Mouse (Mus musculus): ENCODE measurements around the gene Rbm4b.
"Not testable (repeated sequence)": the region's sequence is repeated elsewhere in the genome, so short reads cannot be mapped to it uniquely, and the experiment has no call there.

Gene Rbm4b

DNA sequence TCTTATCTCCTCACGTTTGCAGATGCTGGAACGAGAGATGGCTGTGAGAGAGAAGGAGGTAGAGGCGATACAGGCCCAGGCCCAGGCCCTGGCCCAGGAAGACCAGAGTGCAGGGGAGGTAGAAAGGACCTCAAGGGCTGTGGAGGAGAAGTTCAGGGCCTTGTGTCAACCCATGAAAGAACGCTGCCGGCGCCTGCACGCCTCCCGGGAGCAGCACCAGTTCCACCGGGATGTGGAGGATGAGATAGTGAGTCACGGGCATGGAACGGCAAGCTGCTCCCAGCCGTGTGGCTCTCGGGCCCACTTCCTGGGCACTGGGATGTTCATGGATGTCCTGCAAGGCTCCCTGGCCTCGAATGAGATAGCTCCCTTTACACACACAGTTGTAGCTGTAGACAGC, 12.3 kb upstream of the Rbm4b start:
- DNase-seq (ENCODE audit: extremely low spot score, low read depth, low spot score), result no peak

GRCm38 (mm10) chr19:4745057-4745456, 11.2 kb upstream of the Rbm4b start:
- no peak for DNase-seq (ENCODE audit: extremely low spot score, low read depth, low spot score)

- DNase-seq (ENCODE audit: extremely low spot score, low read depth, low spot score), result no peak
These were observed 10.6 kb upstream of the Rbm4b start for GRCm38 (mm10) chr19:4745681-4746080.

DNA sequence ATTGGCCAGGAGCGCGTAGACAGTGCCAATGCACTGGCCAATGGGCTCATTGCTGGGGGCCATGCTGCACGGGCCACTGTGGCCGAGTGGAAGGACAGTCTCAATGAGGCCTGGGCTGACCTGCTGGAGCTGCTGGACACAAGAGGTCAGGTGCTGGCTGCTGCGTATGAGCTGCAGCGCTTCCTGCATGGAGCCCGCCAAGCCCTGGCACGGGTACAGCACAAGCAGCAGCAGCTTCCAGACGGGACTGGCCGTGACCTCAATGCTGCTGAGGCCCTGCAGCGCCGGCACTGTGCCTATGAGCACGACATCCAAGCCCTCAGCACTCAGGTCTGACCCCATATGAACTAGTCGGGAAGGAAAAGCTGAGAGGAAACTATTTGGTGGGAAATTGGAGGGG, 9.7 kb upstream of the Rbm4b start:
- no peak for DNase-seq (ENCODE audit: extremely low spot score, low read depth, low spot score)

- no peak for DNase-seq (ENCODE audit: extremely low spot score, low read depth, low spot score)
These were observed 8.5 kb upstream of the Rbm4b start for GRCm38 (mm10) chr19:4747631-4748312.

DNA sequence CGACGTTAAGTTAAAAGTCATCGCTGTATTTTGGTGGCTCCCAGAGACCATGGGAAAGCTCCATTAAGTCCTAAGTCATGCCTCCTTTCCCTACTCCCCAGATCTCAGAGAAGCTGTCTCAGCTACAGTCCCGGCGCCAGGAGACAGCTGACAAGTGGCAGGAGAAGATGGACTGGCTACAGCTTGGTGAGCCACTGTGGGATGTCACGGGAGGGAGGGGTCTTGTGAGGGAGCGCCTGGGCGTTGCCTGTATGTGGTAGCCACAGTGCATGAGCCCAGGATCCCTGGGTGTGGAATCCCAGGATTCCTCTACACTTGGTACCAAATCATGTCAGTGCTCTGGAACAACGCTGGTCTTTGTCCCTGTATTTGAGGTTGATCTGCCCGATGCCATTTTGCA, 7.8 kb upstream of the Rbm4b start:
- DNase-seq (ENCODE audit: extremely low spot score, low read depth, low spot score), result no peak

GRCm38 (mm10) chr19:4749975-4750374, 6.3 kb upstream of the Rbm4b start:
- no peak for DNase-seq (ENCODE audit: extremely low spot score, low read depth, low spot score)

DNA sequence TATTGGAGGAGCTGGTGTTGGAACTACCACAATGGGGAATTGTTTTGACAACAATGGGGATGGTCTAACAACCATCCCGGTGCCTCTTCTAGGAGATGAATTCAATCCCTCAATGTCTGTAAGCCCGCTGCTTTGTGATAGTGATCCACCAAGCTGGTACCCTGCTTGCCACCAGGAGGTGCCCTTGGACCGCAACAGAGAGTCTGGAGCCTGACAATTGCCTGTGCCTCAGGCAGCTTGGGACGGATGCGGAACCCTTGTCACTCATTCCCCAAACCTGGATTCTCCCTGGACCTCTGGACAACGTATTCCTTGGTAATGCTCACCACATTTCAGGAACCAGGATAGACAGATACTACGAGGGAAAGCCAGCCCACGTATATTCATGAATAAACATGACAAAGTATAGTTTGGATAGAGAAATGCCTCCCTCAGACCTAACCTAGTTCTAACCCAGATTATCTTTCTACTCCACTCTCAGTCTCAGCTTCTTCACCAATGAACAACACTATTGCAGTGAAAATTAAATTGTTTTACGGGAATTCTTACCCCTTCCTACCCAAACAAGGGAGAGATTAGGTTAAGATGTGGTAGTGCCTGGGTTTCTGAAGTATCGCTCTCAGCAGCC, 618 bp upstream of the Rbm4b start:
- peak; percentile 76 for DNase-seq (ENCODE audit: extremely low spot score, low read depth, low spot score)

DNA sequence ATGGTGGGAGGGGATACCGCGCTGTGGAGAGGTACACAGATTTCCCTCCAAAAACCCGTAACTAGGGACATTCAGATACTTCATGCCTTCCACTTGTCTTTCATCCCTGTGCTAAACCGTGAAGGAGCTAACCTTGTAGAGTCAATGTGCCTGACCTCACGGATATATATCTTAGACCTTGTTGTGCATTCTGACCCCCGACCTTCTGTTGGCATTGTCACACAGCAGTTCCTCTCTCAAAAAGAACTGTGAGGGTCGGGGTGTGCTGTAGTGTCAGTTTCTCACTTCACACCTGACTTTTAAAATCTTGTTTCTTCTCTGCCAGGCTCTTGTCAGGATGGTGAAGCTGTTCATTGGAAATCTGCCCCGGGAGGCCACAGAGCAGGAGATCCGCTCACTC, 624 bp downstream of the Rbm4b start:
- DNase-seq (ENCODE audit: extremely low spot score, low read depth, low spot score), result peak; percentile 14

GRCm38 (mm10) chr19:4760544-4760943, 4.2 kb downstream of the Rbm4b start:
- not testable (repeated sequence) for DNase-seq (ENCODE audit: extremely low spot score, low read depth, low spot score)

GRCm38 (mm10) chr19:4762876-4763275, 6.6 kb downstream of the Rbm4b start:
- no peak for DNase-seq (ENCODE audit: extremely low spot score, low read depth, low spot score)

DNA sequence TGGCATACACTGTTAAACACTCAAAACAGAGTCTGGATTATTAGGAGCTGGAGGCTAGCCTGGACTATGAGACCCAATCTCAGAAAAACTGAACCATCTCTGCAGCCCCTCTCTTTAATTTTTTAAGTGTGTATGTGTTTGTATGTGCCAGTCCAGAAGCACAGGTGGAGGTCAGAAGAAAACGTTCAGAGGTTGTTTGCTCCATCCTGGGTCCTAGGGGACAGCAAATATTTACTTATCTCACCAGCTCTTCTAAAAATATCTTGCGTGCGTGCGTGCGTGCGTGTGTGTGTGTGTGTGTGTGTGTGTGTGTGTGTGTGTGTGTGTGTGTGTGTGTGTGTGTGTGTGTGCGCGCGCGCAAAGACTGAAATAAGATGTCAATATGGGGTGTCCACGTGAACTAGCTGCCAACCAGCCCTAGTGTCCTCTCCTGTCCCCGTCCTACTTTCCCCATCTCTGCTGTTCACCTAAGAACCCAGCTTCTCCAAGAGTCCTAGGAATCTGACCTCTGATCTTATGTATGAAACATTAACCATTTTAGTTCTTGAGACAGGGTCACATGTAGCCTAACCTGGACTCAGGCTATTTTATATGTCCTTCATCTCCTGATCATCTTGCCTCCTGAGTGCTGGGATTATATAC, 11.3 kb downstream of the Rbm4b start:
- no peak for DNase-seq (ENCODE audit: extremely low spot score, low read depth, low spot score)

- DNase-seq (ENCODE audit: extremely low spot score, low read depth, low spot score), result no peak
These were observed 16.5 kb downstream of the Rbm4b start for GRCm38 (mm10) chr19:4772785-4773184.

DNA sequence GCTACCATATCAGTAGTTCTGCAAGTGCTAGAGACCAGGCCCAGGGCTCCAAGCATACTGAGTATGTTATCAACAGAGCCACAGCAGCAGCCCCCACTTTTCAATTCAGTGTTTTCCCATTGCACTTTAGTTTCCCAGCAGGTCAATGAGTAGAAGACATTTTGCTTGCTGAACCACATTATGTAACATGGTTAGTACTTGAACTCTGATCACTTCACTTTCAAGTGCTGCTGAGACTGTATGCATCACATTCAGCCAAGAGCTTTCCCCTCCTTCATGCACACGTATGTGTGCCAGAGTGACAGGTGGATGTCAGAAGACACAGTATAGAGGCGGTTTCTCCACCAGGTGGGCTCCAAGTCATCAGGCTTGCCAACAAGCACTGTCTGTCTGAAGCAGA, 26.6 kb downstream of the Rbm4b start:
- DNase-seq (ENCODE audit: extremely low spot score, low read depth, low spot score), result no peak

DNA sequence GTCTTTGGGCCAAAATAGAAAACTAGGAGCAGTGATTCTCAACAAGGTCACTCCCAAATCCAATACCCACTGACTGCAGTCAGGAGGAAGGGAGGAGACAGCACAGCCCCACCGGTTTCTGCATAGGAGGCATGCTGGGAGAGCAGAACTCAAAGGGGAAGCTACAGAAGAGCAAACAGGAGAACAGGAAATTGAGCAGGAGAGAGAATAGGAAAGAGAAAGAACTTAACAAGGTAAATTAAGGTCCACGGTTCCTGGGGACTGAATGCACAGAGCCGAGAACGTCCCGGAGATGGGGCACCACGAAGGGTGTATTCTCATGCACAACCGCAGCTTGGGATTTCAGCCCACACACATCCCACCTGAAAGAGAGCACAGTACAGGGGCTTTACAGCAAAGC, 28.9 kb downstream of the Rbm4b start:
- DNase-seq (ENCODE audit: extremely low spot score, low read depth, low spot score), result no peak

GRCm38 (mm10) chr19:4786313-4786712, 30.0 kb downstream of the Rbm4b start:
- DNase-seq (ENCODE audit: extremely low spot score, low read depth, low spot score), result no peak

- peak; percentile 62 for DNase-seq (ENCODE audit: extremely low spot score, low read depth, low spot score)
These were observed 37.1 kb downstream of the Rbm4b start for GRCm38 (mm10) chr19:4793281-4793830.

DNA sequence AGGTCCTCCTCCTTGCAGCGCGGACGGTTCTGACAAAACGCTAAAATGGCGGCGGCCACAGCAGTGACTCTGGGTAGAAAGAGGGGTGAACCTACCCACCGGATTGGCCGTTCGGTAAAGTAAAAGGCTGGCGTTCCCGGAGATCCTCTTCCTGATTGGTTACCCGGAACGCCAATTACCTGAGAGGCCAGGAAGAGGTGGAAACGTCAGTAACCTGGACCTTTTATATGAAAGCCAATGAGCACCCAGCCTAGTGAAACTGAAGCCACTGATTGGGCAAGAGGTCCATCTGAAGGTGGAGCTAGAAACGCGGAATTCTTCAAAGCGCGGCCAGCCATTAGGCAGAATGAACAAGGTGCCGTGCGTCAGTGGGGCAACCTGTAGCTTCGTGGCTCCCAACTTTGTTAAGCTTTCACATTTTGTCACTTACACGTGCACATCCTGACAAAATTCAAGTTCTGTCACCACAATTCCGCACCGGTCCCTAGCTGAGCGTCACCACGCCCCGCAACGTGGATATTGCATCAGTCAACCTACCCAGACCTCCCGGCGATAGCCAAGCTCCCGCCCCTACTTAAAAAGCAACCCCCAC, 37.6 kb downstream of the Rbm4b start, which contains the start of gene Rbm4:
Gene Rbm4, minus strand, starts transcription at position 71 of the 592 bp plus-strand sequence.
- peak; percentile 99 for DNase-seq (ENCODE audit: extremely low spot score, low read depth, low spot score)

DNA sequence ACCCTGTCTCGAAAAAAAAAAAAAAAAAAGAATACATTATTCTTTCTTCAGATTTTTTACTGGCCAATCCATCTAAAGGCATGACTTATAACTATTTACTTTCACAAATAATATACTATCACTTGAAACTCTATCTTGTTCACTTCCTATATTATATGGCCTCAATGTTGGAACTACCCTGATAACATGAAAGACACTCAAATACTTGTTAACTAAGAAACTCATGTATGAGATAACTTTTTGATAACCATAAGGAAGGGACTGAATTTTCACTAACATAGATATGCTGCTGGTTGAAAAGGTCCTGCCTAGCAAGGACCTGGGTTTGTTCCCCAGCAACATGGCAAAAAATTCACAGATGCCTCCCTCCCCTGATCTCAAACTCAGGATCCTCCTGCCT, 39.6 kb downstream of the Rbm4b start:
- no peak for DNase-seq (ENCODE audit: extremely low spot score, low read depth, low spot score)

GRCm38 (mm10) chr19:4797846-4798245, 41.5 kb downstream of the Rbm4b start:
- DNase-seq (ENCODE audit: extremely low spot score, low read depth, low spot score), result no peak

DNA sequence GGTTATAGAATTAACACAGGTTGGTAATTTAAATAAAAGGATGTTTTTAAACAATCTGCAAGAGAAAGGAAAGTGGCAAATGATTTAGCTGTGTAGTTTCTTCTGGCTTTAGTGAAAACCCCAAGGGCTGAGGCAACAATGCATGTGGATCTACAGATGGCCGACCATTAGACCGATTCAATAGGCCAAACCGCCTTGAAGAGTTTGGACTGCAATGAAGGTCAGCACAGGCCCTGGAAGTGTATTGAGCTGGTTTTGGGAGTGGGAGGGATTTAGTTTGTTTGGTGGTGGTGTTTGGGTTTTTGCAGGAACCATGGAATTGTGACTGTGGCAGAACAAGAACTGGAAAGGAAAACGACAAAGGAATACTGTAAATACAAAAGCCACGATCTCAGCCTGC, 42.8 kb downstream of the Rbm4b start:
- DNase-seq (ENCODE audit: extremely low spot score, low read depth, low spot score), result no peak

DNA sequence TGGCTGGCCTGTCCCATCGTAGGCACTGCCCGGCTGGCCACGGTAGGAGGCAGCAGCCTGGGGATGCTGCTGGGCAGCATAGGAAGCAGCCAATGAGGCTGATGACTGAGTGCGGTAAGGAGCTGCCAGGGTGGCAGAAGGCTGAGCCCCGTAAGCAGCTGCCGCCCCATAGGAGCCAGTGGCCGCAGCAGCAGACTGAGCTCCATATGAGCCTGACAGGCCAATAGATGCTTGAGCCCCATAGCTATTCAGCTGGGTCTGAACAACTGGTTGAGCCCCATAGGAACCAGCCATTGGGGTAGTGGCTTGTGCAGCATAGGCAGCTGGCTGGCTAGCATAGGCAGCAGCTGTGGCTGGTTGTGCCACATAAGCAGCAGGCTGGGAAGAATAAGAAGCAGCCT, 46.4 kb downstream of the Rbm4b start:
- DNase-seq (ENCODE audit: extremely low spot score, low read depth, low spot score), result no peak

Measured in hindlimb bud, embryonic 11.5 days (tissue).